Mouse (Mus musculus) spleen, adult 12 weeks (tissue): Measurements from ENCODE around the gene Cxcr6.
A peak's percentile ranks its signal among the peaks of the same experiment; 100 is the strongest.
"Not testable (repeated sequence)": the region's sequence is repeated elsewhere in the genome, so short reads cannot be mapped to it uniquely, and the experiment has no call there.

Experiments used
- DNase-seq: peaks from one replicate; pipeline ENCODE4 v3.0.0; 2022; ENCODE audit warnings: low spot score

Gene Cxcr6

DNA sequence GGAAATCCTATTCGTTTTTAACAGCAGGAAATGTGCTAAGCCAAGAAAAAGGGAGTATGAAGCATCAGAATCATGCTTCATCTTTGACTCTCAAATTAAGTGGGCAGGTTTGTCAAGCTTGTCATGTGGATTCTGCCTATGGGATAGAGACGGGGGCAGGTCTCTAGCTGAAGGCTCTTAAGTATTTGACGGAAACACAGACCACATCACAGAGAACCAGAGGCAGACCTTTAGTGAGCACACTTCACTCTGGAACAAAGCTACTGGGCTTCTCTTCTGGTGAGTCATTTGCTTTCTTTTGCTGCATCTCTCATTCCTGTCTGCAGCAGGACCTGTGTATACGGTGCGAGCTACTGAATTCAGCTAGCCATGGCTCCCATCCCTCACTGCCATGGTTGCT lies at the start of gene Cxcr6:
Cxcr6 (plus strand) TSS at position 209 of the 400 bp plus-strand sequence.
- no peak for DNase-seq

DNA sequence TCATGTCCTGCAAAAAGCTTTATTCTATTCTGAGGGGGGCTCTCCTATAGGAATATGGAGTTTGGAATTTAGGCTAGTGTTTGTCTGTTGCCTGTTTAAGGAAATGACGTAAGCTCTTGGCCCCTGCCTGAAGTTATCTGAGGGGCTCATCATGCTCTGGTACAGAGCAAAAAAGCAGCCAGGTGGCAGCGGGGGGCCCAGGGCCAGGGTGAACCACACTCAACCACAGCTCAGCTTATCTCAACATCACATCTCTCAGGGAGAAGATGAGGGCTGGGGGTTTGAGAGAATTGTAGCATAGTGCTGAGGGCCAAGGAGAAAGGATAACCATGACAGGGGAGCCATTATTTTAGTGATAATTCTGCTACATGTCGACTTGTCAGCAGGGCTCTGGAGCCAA lies 49.5 kb upstream of the Cxcr6 start:
- no peak for DNase-seq

DNA sequence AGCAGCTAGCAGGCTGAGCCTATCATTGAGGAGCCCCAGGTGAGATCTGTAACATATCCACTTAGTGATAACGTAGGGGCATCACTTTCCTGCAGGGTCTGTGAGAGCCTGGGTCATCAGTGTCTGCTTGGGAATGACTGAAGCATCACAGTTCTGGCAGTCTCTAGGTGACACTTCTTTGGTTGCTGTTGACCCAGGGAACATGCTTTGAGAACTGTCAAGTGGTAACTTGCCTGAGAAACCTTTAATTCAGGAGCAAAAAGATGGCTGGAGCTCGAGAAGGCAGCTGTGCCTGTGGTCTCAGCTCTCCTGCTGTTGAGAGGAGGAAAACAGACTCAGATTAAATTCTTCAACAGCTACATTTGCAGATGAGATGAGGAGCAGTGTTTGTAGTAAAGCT lies 48.9 kb upstream of the Cxcr6 start:
- no peak for DNase-seq

DNA sequence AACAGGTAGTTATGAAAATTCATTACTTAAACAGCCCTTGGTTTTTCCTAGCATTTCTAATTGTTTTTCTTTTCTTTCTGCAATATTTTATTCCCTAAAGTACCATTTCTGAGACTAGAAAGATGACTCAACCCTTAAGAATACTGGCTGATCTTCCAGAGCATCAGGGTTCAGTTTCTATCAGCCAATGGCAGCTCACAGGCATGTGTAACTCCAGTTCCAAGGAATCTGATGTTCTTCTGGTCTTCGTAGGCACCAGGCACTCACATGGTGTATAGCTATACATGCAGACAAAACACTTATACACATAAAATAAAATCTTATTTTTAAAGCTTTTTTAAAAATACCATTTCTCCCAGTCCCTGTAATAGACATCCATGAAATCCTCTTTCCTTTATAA lies 48.1 kb upstream of the Cxcr6 start:
- DNase-seq, result no peak

DNA sequence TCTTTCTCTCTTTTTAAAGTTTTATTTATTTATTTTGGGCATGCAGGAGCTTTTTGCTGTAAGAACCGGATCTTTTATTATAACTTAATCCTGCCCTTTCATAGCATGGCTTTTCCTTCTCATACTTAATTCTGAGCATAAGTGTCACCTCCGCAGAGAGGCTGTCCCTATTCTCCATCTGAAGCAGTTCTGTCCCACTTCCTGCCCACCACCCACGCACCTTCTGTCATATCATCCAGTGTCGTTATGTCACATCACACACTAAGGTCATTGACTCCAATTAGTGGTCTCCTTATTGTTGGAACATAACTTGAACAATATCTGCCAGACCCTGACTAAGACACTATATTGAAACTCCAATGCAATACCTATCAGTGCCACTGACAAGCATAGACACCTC lies 47.6 kb upstream of the Cxcr6 start:
- no peak for DNase-seq

DNA sequence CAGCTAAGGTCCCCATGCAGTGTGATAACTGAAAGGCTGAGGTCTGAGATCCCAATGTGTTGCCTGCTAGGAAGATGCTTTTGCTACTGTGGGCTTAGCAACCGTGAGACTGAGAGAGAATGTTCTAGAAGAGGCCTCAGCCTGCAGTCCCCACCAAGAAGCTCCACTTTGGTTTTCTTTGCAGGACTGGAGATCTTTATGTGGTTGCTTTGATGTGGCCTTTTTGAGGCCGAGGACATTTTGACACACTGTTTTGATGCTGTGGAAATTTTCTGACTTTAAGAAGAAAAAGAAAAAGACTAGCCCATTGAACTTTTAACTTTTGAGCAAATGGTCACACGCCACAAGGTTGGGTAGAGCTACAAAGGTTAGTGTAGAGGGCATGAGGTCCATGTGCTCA lies 45.5 kb upstream of the Cxcr6 start:
- DNase-seq, result no peak

DNA sequence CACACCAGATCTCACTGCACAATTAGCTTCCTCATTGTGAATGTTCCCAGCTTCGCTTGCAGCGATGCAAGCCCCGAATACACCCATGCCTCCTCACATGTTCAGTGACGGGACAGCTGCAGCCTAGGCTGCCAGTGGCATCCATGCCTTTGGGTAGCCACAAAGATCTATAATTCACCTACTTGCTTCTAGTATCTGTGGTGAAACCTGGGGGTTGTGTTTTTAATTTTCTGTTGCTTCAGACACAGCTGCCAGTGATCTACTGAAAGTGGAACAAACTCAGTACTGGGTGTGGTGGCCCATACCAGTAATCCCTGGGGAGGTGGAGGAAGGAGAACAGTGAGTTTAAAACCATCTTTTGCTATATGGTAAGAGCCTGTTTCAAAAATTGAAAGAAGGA lies 43.4 kb upstream of the Cxcr6 start:
- DNase-seq, result no peak

DNA sequence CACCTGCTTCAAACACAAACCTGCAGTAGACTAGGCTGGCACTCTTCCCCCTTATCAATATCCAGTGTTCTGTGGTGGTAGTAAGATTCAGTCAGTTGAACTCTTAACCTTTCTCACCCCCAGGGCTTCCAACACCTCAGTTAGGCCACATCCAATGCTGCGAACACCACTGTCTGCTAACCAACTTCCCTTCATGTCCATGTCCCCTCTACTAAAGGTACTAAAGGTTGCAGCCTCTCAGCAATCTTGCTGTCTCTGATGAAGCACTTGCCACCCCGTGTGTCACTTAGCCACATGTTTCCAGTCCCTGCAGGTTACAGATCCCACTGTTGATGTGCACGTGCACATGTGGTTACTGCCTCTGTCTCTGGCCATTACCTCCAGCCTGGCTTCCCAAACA lies 42.5 kb upstream of the Cxcr6 start:
- DNase-seq, result no peak

DNA sequence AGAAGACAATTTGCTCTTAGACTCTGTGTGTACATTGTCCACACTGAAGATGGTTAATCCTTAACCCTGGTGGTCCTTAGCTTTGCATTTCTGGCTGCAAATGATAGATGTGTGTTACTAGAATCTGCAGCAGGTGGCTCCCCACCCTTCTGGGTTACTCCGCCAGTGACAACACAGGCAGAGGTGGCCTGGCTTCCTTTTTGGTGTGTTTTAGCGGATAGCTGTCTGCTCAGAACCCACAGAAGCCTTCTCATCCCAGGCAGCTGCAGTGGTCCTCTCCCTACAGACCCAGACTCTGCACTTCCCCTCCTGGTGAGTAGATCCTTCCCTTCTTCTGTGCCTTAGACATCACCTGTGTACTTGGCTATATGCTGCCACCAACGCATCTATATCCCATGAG lies 39.3 kb upstream of the Cxcr6 start:
- DNase-seq, result no peak

DNA sequence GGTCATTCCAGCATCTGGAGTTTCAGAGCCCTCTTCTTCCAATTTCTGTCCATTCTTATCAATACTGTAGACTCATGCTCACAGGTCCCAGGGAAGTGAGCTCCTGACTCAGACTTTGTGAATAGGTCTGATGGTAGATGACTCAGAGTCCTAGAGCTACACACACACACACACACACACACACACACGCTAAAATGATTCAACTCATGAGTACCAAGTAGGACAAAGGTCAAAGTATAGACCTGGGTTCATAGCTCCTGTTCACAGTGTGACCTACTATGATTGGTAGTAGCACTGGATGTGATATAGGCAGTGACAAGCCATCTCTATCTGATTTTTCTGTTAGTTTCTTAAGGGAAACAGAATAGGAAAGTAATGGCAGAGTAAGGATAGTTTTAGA lies 37.8 kb upstream of the Cxcr6 start:
- DNase-seq, result no peak

DNA sequence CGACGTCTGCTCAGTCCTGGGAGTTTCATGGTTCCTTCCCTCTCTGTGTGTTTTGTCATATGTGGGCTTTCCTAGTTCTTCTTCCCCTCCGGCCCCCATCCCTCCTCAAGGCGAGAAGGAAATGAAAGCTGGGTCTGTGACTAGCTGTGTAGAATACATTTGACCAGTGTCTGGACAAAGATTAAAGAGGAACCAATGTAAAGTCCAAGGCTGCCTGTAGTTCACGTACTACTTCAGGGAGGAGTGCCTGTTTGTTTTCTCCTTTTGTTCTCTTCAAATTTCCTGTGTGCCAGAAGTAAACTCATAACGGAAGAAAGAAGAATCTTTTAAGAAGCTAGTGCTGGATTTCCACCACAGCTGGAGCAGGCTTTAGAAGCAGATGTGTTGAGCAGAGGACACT lies 36.7 kb upstream of the Cxcr6 start:
- DNase-seq, result no peak

DNA sequence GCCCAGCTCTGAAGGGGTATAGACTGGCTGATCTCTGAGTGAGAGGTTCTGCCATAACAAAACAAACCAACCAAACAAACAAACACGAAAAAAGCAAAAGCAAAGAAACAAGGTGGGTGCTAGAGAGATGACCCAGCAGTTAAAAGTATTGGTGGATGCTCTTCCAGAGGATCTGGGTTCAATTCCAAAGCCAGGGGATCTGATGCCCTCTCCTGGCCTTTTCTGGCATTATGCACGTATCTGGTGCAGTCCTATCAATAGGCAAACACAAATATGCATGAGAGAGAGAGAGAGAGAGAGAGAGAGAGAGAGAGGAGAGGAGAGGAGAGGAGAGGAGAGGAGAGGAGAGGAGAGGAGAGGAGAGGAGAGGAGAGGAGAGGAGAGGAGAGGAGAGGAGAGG lies 33.0 kb upstream of the Cxcr6 start:
- DNase-seq, result not testable (repeated sequence)

DNA sequence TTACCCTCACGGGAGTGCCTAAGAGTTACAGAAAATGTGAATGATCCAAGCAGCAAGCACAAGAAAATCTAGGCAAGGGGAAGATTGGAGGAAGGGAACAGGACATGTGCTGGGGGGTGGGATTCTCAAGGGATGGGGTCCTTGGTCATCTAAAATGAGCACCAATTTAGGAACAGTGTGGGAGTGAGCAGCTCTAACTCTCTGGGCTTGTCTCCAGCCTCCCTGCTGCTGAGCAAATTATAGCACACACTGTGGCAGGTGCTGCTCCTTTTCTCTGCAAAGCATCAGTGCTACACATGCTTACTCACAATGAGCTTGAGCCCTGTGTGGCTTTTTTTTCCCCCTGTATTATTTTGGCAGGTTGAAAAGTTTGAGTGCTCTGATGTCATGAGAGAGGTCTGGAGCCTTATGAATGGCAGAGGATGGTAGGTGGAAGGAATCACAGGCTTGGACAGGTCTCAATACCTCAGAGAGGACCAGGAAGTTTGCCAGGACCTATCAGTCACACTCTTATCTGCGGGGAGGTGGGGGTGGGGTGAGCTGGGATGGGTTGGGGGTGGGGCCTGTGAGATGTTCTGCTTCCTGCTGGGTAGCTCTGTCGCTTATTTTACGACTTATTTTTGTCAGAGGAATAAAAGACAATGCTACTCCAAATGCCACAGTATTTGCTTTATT lies 17.3 kb upstream of the Cxcr6 start:
- no peak for DNase-seq

DNA sequence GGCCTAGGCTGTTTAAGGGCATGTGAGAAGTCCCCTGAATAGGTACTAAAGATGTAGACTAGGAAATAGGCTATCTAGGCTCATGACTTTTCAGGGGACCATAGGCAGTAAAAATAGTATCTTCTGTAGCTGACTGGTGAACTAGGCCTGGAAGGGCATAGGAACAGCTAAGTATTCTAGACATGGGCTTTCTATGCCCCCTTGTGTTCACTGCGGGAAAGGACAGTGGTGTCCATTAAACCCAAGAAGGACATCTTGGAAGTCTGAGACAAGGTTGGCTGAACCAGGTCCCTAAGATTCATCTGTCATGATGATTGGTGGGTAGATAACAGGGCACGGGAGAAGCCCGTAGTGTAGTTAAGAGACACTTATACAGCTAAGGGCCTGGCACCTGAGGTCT lies 10.1 kb upstream of the Cxcr6 start:
- peak; percentile 10 for DNase-seq

DNA sequence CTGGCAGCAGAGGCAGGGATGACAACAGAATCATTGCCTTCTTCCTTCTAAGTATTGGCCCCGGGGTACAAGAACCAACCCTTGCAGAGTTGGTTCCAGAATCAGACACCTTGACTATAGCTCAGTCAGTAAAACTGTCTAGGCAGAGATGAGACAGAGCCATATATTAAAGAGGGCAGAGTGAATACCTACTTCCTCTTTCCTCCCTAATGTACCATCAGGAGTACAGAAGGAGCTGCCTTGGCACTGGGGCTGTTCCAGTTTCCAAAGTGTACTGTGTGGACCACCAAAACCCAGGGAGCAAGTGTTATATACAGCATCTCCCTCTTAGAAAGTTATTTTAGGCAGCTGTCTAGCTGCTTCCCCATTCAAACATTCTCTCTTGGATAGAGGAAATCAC lies 4.7 kb upstream of the Cxcr6 start:
- no peak for DNase-seq

DNA sequence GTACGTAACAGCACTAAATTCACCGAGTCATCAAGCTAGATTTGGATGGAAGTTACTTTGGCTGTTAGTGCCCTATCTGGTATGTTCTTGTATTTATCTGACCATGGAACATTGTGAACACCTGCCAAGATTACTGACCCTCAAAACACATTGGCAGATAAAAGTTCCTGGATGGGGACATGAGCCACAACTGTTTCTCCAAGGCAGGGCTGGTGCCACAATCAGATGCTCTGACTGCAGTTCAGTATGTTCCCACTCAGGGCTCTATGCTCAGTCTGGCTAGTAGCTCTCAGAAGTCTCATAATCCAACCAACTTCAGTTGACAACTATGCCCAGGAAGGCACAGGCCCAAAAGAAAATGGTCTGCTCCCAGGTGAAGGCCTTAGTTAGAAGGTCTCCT lies 3.9 kb upstream of the Cxcr6 start:
- DNase-seq, result no peak

DNA sequence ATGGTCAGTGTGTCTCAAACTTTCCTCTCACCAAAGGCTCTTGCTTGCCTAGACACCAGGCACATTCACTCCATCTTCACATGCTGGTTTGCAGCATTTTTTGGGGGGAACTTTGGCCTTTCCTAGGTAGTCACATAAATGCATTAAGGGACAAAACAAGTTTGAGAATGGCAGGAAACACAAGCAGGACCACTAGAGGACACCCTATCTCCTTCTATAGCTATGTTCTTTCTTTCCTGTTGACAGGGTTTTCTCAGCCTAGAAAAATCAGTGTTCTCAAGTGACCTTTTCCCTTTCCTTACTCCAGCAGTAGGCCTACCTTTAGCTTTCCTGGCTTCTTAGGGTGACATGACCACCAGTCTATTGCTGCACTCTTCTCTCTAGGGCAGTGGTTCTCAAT lies 3.4 kb upstream of the Cxcr6 start:
- no peak for DNase-seq

DNA sequence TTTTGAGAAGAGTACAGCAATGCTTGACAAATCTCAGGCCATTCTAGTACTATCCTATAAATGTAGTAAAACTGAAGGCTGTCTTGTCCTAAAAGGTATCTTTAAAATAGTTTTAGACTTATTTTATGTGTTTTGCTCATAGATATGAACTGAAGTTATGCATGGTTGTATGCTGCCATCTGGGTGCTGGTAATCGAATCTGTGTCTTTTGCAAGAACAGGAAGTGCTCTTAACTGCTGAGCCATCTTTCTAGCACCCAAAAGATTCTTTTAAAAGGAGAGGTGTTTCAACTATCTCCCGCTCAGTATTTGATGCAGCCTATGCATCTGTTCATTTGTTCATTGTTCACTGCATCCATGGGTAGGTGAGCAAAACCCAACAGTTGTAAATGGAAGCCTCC lies 1.0 kb upstream of the Cxcr6 start:
- no peak for DNase-seq

DNA sequence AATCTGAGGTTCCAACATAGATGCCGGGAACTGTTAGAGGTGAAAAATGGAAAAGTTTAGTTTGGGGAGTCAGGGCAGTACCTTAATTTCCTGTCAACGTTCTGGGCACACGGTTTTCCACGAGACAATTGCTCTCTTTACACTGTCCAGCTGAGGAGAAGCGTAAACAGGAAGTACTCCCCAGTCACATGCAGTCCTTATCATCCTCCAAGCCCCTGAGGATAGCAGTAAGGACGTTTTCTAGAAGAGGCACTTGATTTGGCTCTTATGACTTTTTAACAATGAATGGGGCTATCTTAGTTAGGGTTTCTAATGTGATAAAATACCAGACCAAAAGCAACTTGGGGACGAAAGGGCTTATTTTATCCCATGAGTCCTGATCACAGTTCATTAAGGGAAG lies 2.3 kb downstream of the Cxcr6 start:
- no peak for DNase-seq

DNA sequence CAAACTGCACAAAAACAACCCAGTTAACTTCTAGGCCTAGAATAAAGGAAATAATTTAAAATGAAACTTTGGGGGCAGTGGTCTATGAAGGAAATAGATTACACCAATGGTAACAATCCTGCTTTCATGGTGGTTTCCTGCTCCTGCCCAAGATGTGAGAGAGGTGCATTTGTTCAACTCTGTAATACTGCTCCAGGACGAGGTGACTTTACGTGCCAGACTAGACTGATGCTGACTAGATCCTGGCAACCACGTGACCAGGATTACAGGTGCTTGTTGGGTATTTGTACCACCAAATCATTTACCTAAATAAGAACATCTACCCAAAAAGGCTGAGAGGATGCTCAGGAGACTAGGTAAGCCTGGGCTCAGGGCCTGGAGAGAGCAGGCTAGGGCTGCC lies 5.6 kb downstream of the Cxcr6 start:
- DNase-seq, result no peak

DNA sequence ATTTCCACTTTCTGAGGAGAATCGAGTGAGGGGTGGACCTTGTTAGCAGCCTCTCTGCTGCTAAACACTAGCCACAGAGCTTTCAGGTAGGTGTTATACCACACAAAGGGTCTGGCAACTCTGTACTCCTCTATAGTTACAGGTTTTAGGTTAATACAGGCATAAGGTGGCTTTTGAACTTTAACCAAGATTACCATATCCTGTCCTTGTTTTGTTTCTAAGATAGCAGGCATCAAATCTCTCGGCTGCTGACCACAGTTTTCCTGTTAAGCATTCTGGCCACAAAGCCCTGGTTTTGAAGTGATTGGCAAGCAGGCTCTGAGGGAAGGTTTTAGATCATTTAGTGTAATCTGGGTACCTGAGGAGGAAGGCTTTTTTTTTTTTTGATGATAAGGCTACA lies 8.1 kb downstream of the Cxcr6 start:
- DNase-seq, result no peak

DNA sequence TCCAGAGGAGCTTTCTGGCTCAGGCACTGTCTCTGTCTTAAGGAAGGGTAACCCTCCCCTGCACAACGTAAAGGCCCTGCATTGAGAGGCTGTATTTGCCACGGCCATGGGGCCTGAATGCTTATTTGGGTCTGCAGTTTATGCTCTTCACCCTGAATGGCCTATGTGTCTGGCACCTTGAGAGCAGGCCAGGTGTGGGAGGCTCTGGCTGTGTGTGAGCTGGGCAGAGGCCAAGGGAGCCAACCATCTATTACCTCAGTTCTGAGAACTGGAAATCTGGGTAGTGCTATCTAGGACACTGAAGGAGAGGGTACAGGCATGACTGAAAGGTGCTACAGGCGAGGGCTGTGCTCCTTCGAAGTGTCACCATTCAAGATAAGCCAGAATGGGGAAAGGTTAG lies 8.5 kb downstream of the Cxcr6 start:
- DNase-seq, result no peak

DNA sequence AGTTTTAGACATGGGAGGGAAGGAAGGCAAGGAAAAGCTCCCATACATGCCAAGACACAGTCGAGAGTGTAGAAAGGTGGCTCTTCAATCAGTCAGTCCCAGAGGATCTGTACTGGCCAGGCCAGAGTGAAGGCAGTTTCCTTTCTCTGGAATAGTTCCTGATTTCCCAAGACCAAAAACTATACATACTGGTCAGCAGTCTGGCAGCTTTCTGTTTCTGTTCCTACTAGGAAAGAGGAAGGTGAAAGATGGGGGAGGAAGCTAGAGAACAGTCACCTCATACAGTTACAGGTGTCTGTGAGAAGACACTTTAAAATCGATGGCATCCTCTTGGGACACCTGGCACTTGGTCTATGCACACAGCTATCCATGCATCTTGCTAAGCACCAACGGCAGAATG lies 9.2 kb downstream of the Cxcr6 start:
- no peak for DNase-seq

DNA sequence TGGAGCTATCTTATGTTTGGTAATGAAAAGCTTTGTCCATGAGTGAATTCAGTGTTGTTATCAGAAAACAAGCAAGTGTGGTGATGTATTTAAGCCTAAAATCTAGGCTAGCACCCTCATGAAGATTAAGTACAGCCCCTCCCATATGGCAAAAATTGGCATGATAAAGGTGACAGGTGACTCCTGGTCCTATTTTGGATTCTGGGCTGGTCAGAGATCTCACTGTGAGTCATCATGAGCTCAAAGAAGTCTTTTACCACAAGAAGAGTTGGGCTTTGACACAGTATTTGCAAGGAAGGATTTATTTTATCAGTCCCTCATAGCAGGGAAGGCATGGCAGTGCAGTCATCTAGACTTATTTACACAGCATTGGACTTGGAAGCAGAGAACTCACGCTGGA lies 9.7 kb downstream of the Cxcr6 start:
- DNase-seq, result no peak

DNA sequence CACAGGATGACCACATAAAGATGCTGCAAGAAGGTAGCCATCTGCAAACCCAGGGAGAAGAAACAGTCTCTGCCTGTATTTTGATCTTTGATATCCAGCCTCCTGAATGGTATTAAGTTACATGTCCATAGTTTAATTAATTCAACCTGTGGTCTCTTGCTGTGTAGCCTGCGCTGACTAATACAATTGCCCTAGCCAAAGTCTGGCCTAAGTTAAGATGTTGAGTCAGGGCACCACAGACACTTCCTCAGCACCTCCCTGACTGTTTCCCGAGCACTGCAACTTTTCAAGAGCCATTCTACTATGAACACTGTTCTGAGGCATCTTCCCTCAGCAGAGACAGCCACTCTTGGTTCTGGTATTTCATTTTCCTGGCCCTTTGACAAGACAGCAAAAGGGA lies 12.3 kb downstream of the Cxcr6 start:
- no peak for DNase-seq
